Mouse (Mus musculus): ENCODE measurements around the gene Mzf1. TPM values are rescaled to one million over a fixed set of nuclear protein-coding genes. Genes with fewer than 3 reads are reported as not detected.
"Not testable (repeated sequence)": the region's sequence is repeated elsewhere in the genome, so short reads cannot be mapped to it uniquely, and the experiment has no call there.

Gene Mzf1
- polyA plus RNA-seq (2017; shearing (Covaris generic)) = under 1 TPM; 0.35 to 0.84 TPM

DNA sequence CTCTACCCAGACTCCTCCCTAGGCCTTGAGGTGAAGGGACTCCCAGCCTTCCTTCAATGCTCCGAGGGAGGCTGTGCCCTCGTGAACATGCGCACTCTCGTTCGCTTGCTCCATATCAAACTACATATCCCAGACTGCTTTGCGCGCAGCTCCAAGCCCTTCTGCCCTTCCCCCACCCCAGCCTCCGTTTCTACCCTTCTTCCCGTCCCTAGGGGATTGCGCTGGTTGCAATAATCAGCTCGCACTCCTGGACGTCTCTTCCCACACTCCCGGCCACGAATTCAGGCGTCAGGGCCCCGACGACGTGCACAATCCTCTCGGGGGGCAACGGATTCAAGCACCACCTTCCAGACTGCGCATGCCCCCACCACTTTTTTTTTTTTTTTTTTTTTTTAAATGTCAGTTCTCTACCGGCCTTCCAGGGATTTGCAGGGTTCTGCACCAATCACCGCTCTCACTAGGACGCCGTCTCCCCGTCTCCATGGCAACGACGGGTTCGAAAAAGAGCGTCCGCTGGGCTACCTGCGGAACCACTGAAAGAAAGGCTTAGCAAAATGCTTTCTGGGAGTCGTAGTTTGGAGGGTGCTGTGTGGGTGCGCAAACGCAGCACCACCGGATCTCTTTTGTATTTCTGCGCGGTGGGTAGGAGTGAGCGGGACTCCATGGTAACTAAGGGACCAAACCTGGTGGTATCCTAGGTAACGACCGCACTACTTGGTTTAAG lies at the start of gene Mzf1:
Gene Mzf1, minus strand, starts transcription at position 478 of the 724 bp plus-strand sequence.
- peak; percentile 94 for ATAC-seq

GRCm38 (mm10) chr7:13095073-13095472 lies 40.5 kb upstream of the Mzf1 start, which contains the start of gene Vmn1r85:
Gene Vmn1r85 (minus strand): TSS chr7:13095173.
- no peak for ATAC-seq

- ATAC-seq = no peak
Observed at GRCm38 (mm10) chr7:13072293-13072692, 17.7 kb upstream of the Mzf1 start.

GRCm38 (mm10) chr7:13063399-13063798 lies 8.8 kb upstream of the Mzf1 start:
- not testable (repeated sequence) for ATAC-seq

DNA sequence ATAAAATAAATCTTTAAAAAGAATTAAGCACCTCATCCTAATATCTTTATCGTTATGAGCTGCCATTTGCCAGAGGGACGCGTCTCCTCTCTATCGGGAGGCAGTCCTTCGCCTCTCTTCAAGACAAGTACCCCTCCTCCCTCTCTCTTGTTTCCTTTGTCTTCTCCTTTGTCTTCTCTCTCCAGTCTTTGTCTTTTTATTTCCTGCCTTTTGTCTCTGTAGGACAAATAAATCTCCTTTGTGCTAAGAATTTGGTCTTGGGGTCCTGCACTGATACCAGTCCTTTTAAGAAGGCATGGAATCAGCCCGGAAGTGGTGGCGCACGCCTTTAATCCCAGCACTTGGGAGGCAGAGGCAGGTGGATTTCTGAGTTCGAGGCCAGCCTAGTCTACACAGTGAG lies 5.0 kb upstream of the Mzf1 start:
- ATAC-seq = no peak

GRCm38 (mm10) chr7:13056913-13057700 lies 2.5 kb upstream of the Mzf1 start:
- no peak for ATAC-seq

DNA sequence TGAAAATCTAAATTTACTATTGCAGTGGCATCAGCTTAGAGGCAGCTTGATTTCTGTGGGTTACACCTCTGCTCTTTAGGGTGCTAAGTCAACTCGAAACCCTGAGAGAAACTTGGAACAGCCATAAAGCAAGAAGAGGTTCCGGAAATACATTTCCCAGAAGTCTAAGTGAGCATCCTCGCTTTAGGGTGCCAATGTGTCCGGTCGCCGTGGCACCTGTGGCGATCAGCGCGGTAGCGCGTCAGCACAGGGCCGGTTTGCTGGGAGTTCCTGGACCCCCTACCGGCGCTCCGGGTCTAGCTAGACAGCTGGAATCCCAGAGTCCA lies 640 bp downstream of the Mzf1 start:
- ATAC-seq = peak; percentile 45

DNA sequence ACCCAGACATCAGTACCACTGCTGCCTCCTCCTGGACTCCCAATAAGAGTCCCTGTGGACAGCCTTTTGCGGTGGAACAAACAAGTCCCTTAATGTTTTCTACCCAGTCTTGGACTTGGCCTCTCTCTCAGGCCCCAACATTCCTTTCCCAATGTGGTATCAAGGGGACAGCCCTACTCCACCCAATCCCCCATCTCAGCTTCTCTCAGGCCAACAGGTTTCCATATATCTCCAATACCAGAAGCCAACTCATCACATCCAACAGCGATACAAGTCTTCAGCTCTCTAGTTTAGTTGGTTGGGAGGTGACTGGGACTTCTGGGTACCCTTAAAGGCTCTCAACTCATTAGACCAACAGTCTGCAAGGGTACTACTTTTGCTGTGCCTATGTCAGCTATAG lies 1.1 kb downstream of the Mzf1 start:
- ATAC-seq = no peak

- ATAC-seq = no peak
Observed at GRCm38 (mm10) chr7:13053001-13053400, 1.6 kb downstream of the Mzf1 start.

- ATAC-seq = peak; percentile 95
Observed at GRCm38 (mm10) chr7:13046084-13046483, 8.5 kb downstream of the Mzf1 start.

DNA sequence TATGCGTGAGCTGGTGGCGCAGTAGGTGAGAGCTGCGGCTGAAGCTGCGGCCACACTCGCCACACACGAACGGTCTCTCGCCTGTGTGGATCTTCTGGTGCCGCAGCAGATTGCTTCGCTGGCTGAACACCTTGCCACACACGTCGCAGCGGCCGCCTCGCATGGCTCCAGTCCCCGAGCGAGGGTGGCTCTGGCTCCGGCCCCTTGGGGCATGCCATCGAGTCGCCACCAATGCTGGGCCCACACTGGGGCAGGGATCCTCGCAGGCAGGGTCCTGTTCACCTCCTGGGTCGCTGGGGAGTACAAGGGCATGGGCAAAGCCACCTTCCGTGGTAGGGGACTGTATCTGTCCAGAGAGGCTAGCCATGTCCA lies 10.3 kb downstream of the Mzf1 start:
- no peak for ATAC-seq

DNA sequence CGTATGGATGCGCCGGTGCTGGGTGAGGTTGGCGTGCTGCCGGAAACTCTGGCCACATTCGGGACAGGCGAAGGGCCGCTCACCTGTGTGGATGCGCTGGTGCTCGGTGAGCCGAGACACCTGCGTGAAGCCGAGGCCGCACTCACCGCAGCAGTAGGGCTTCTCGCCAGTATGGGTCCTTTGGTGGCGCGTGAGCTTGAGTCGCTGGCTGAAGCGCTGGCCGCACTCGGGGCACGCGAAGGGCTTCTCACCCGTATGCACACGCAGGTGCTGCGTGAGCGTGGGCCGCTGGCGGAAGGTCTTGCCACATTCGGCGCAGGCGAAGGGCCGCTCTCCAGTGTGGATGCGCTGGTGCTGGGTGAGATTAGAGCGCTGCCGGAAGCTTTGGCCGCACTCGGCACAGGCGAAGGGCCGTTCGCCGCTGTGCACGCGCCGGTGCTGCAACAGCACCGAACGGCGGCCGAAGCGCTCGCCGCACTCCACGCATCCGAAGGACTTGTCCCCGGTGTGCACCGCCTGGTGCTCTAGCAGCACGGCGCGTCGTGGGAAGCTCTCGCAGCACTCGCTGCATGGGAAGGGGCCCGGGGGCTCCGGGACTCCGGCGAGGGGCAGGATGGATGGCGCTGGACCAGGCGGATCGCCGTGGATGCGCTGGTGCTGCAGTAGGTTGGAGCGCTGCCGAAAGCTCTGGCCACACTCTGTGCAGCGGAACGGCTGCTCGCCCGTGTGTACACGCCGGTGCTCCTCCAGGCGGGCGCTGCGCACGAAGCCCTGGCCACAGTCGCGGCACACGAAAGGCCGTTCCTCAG lies 10.9 kb downstream of the Mzf1 start:
- ATAC-seq = no peak

- no peak for ATAC-seq
Observed at GRCm38 (mm10) chr7:13043120-13043444, 11.5 kb downstream of the Mzf1 start.

DNA sequence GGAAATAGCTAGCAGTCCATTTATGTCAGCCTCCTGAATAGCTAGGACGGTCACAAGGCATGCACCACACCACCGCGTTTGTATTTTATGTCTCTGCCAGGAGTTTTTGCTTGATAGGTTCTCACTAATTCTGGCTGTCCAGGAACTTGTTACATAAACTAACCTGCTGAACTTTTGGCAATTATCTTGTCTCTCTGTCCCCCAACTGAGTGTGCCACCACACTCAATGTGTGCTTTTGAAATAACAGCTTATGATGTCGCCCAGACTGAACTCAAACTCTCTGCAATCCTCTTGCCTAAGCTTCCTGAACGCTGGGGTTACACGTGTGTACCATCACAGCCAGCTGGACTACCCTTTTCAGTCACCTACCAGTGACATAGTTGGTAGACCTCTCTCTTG lies 12.1 kb downstream of the Mzf1 start:
- ATAC-seq = no peak

GRCm38 (mm10) chr7:13041256-13041655 lies 13.3 kb downstream of the Mzf1 start:
- ATAC-seq = no peak

DNA sequence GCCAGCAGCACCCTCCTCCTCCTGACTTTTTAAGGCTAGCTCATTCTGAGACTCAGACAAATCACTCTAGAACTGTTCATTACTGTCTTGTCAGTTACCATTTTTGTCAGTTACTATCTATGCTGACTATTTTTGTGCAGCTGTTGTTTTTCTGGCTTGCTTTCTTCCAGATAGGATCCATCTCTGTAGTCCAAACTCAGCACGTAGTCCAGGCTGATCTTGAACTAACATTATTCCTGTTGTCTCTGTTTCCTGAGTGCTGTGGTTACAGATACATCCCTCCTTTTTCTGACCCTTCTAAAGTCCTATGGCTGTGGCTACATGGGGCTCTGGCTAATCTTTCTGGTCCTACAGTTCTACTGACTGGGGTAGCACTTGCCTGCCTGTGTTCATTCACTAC lies 15.4 kb downstream of the Mzf1 start:
- ATAC-seq = no peak

DNA sequence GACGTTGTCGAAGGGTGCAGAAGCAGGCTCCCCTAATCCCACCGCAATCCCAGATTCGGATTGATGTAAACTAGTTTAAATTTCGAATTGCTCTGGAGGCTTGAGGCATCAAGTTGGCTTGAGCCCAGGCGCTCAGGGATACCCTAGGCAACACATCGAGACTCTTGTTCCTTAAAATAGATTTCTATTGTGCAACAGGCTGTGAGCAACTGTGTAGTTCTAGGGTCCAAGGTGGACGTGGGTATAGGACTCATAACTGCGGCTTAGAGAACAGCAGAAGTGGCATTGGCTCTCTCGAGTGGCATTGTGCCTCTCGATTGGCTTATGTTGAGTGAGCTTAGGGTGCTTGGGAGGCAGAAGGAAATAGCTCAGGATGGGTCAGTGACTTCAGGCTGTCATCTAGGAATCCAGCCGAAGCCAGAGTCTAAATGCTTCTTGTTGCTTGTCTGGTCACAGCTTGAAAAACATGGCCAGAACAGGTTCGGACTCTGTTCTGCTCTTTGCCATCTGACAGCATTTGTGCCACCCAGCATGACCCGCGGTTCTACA lies 15.9 kb downstream of the Mzf1 start:
- ATAC-seq = no peak

GRCm38 (mm10) chr7:13037901-13038555 lies 16.5 kb downstream of the Mzf1 start, which contains the start of gene Ube2m:
Gene Ube2m (minus strand): TSS chr7:13038275.
- peak; percentile 78 for ATAC-seq

DNA sequence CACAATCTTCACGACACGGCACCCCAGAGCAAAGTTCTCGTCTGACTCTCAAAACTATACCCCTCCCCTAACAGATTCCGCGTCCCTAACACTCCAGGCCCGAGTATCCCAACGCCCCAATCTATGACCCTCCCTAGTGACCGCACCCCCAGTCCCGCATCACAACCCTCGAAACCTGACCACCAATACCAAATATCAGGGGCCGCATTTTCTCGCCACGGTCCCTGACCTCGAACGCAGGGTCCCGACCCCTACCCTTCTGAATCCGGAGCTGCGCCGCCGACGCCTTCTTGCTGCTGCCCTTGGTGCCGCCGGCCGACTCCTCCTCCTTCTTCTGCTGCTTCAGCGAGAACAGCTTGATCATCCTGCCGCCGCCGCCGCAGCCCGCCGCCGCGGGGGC lies 17.2 kb downstream of the Mzf1 start:
- ATAC-seq = no peak

- no peak for ATAC-seq
Observed at GRCm38 (mm10) chr7:13036806-13037205, 17.8 kb downstream of the Mzf1 start.

- ATAC-seq = no peak
Observed at GRCm38 (mm10) chr7:13035211-13035855, 19.2 kb downstream of the Mzf1 start.

Data from CD4-positive, CD25-positive, alpha-beta regulatory T cell, adult 4 months (primary cell).